ENCODE assay signal across 24 mouse cellular contexts in the genomic region with DNA sequence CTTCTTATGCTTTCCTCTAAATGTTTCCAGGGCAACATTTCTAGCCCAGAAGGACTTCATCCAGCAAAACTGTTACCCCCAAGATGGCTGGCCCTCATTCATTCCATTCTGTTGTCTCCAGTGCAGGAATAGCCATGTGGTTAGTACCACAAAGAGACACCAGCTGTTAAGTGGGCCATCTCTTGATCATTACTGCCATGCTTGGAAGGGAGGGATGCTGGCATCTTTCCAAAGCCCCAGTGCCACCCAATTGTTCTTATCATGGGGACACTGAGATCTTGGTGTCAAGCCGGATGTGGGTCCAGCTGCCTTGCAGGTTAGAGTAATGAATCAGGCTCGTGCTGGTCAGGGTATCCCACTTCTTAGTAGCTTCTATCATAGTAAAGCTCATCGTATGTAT.
"Had no signal": no experiment of that assay in that cellular context is flagged by ENCODE, and none has a peak within 500 bp of the region (broad histone marks: within the 10 kb centered on the region; RNA-seq: fewer than 3 reads in every experiment).

No protein-coding gene starts in this region.

- H3K4me3 ChIP-seq: embryonic facial prominence, embryonic 10.5 days; embryonic facial prominence, embryonic 12.5 days; embryonic facial prominence, embryonic 13.5 days; embryonic facial prominence, embryonic 15.5 days; erythroblast, embryonic 14.5 days; forebrain, embryonic 10.5 days; forebrain, embryonic 12.5 days; forebrain, embryonic 13.5 days; forebrain, embryonic 15.5 days; gastrocnemius, adult 2 months; heart, adult 2 months had no signal

- H3K4me2 ChIP-seq: embryonic facial prominence, embryonic 12.5 days; embryonic facial prominence, embryonic 13.5 days; embryonic facial prominence, embryonic 15.5 days; forebrain, embryonic 12.5 days; forebrain, embryonic 13.5 days; forebrain, embryonic 15.5 days had no signal

- H3K27me3 ChIP-seq: embryonic facial prominence, embryonic 12.5 days; embryonic facial prominence, embryonic 13.5 days; embryonic facial prominence, embryonic 15.5 days; forebrain, embryonic 12.5 days; forebrain, embryonic 13.5 days; forebrain, embryonic 15.5 days had no signal

- H3K4me1 ChIP-seq: embryonic facial prominence, embryonic 10.5 days; embryonic facial prominence, embryonic 12.5 days; embryonic facial prominence, embryonic 13.5 days; embryonic facial prominence, embryonic 15.5 days; forebrain, embryonic 12.5 days; forebrain, embryonic 13.5 days; forebrain, embryonic 15.5 days had no signal

- DNase-seq: cerebellum, adult 2 months; cerebellum, adult 8-10 months; cerebellum, adult 9-11 months; cerebellum, postnatal 10 days; cerebellum, postnatal 25 days; cerebellum, postnatal 36 days; embryo, embryonic 11 days; forebrain, postnatal 0 days; gastrocnemius, adult 2 months; gastrocnemius, postnatal 10 days; gastrocnemius, postnatal 14 days; gastrocnemius, postnatal 25 days; gastrocnemius, postnatal 36 days; heart, adult 18-20 months; heart, adult 2 months had no signal

- H3K36me3 ChIP-seq: embryonic facial prominence, embryonic 13.5 days; embryonic facial prominence, embryonic 15.5 days had no signal

- H3K27ac ChIP-seq: embryonic facial prominence, embryonic 10.5 days; embryonic facial prominence, embryonic 12.5 days; embryonic facial prominence, embryonic 13.5 days; embryonic facial prominence, embryonic 15.5 days; forebrain, embryonic 10.5 days; forebrain, embryonic 12.5 days; forebrain, embryonic 13.5 days; forebrain, embryonic 15.5 days; gastrocnemius, adult 2 months; heart, adult 2 months had no signal
